In genomic region chr6:127853241-127853640, GRCm38 (mm10) we compare ENCODE assay signal across 16 mouse cellular contexts. TPM values are rescaled to one million over a fixed set of nuclear protein-coding genes. Genes with fewer than 3 reads are reported as not detected.
A peak's percentile ranks its signal among the peaks of the same experiment; 100 is the strongest.
DNase-seq lines count a peak whose midpoint lies in the region; ATAC-seq and TF ChIP-seq lines count a peak whose summit lies in the region.
"Had no signal": no experiment of that assay in that cellular context is flagged by ENCODE, and none has a peak within 500 bp of the region (broad histone marks: within the 10 kb centered on the region; RNA-seq: fewer than 3 reads in every experiment).

No protein-coding gene starts in this region.

- no peaks in the 10 kb centered on the region for H3K9me3 ChIP-seq in forebrain, embryonic 10.5 days
- no peaks in the 10 kb centered on the region for H3K9me3 ChIP-seq in forebrain, embryonic 14.5 days (replicated peaks; ENCODE audit: control insufficient read depth, low read length)
- H3K9me3 ChIP-seq in kidney, postnatal 0 days (replicated peaks; ENCODE audit: low read length): no peaks in the 10 kb centered on the region
- no peaks in the 10 kb centered on the region for H3K9me3 ChIP-seq in kidney, embryonic 16.5 days (ENCODE audit: low read length)
- no peaks in the 10 kb centered on the region for H3K9me3 ChIP-seq in limb, embryonic 14.5 days (ENCODE audit: control insufficient read depth, low read length)
- H3K9me3 ChIP-seq: hindbrain, embryonic 10.5 days; stomach, embryonic 15.5 days had no signal

- H3K27me3 ChIP-seq in forebrain, embryonic 10.5 days (ENCODE audit: poor library complexity, severe bottlenecking): no peaks in the 10 kb centered on the region
- no peaks in the 10 kb centered on the region for H3K27me3 ChIP-seq in forebrain, embryonic 14.5 days (replicated peaks; ENCODE audit: control insufficient read depth, insufficient read depth, low read length)
- H3K27me3 ChIP-seq in kidney, postnatal 0 days (ENCODE audit: insufficient read depth, low read length): no peaks in the 10 kb centered on the region
- no peaks in the 10 kb centered on the region for H3K27me3 ChIP-seq in kidney, embryonic 16.5 days (ENCODE audit: insufficient read depth, low read length)
- no peaks in the 10 kb centered on the region for H3K27me3 ChIP-seq in limb, embryonic 14.5 days (ENCODE audit: control insufficient read depth, insufficient read depth, low read length)
- H3K27me3 ChIP-seq: stomach, embryonic 15.5 days had no signal

- no peak for TF ChIP-seq CTCF in kidney, postnatal 0 days (IDR thresholded peaks at IDR 0.05; ENCODE audit: low read depth)

- no peak for TF ChIP-seq POLR2A in limb, embryonic 14.5 days (IDR thresholded peaks at IDR 0.05; ENCODE audit: borderline replicate concordance, extremely low read depth, insufficient read depth, insufficient read length)

- no peak for ATAC-seq in forebrain, embryonic 14.5 days
- no peak for ATAC-seq in kidney, postnatal 0 days (replicated peaks; ENCODE audit: low FRiP score, low read depth)
- ATAC-seq in kidney, embryonic 16.5 days (ENCODE audit: low FRiP score, low TSS enrichment): no peak
- ATAC-seq in limb, embryonic 14.5 days (ENCODE audit: low FRiP score, low read depth): no peak
- ATAC-seq: Patski had no signal

- no peak overlapping the region for H3K4me2 ChIP-seq in forebrain, embryonic 14.5 days (ENCODE audit: low read length)
- peak overlapping the region; percentile 27; the same call in 1 of the 2 replicates for H3K4me2 ChIP-seq in kidney, postnatal 0 days (ENCODE audit: low read length)
- no peak overlapping the region for H3K4me2 ChIP-seq in kidney, embryonic 16.5 days (replicated peaks; ENCODE audit: low read depth, low read length)
- peak overlapping the region; percentile 11; the same call in 1 of the 2 replicates for H3K4me2 ChIP-seq in limb, embryonic 14.5 days (replicated peaks; ENCODE audit: low read depth, low read length, severe bottlenecking)
- H3K4me2 ChIP-seq: midbrain, embryonic 11.5 days had no signal

- H3K9ac ChIP-seq in forebrain, embryonic 14.5 days (ENCODE audit: low read length): no peak overlapping the region
- no peak overlapping the region for H3K9ac ChIP-seq in kidney, postnatal 0 days (ENCODE audit: low read depth, low read length)
- H3K9ac ChIP-seq in kidney, embryonic 16.5 days (replicated peaks; ENCODE audit: low read length): no peak overlapping the region
- no peak overlapping the region for H3K9ac ChIP-seq in limb, embryonic 14.5 days (ENCODE audit: low read depth, low read length, severe bottlenecking)
- H3K9ac ChIP-seq: liver, embryonic 14.5 days; stomach, embryonic 15.5 days had no signal

- peaks cover 46% of the 10 kb centered on the region for H3K4me1 ChIP-seq in forebrain, embryonic 10.5 days
- peaks cover 17% of the 10 kb centered on the region for H3K4me1 ChIP-seq in forebrain, embryonic 14.5 days (ENCODE audit: control insufficient read depth, insufficient read depth, low read length)
- H3K4me1 ChIP-seq in kidney, postnatal 0 days (replicated peaks; ENCODE audit: insufficient read depth, low read length): no peaks in the 10 kb centered on the region
- H3K4me1 ChIP-seq in kidney, embryonic 16.5 days (ENCODE audit: insufficient read depth, low read length): peaks cover 5% of the 10 kb centered on the region; the same call in 1 of the 2 replicates
- H3K4me1 ChIP-seq in limb, embryonic 14.5 days (ENCODE audit: control insufficient read depth, insufficient read depth, low read length): peaks cover 35% of the 10 kb centered on the region

- H3K4me3 ChIP-seq in forebrain, embryonic 10.5 days: no peak overlapping the region
- H3K4me3 ChIP-seq in forebrain, embryonic 14.5 days (ENCODE audit: low read depth, low read length): no peak overlapping the region
- no peak overlapping the region for H3K4me3 ChIP-seq in kidney, postnatal 0 days (replicated peaks; ENCODE audit: low read depth, low read length)
- H3K4me3 ChIP-seq in kidney, embryonic 16.5 days (ENCODE audit: low read length): no peak overlapping the region
- no peak overlapping the region for H3K4me3 ChIP-seq in limb, embryonic 14.5 days (replicated peaks; ENCODE audit: low read length)
- H3K4me3 ChIP-seq: hindbrain, embryonic 10.5 days; stomach, embryonic 15.5 days had no signal

- H3K36me3 ChIP-seq in forebrain, embryonic 10.5 days (replicated peaks): no peaks in the 10 kb centered on the region
- no peaks in the 10 kb centered on the region for H3K36me3 ChIP-seq in forebrain, embryonic 14.5 days (ENCODE audit: control insufficient read depth, insufficient read depth, low read length)
- H3K36me3 ChIP-seq in kidney, postnatal 0 days (ENCODE audit: insufficient read depth, low read length): no peaks in the 10 kb centered on the region
- H3K36me3 ChIP-seq in kidney, embryonic 16.5 days (ENCODE audit: insufficient read depth, low read length): no peaks in the 10 kb centered on the region
- H3K36me3 ChIP-seq in limb, embryonic 14.5 days (ENCODE audit: control insufficient read depth, insufficient read depth, low read length): no peaks in the 10 kb centered on the region
- H3K36me3 ChIP-seq: hindbrain, embryonic 10.5 days; stomach, embryonic 15.5 days had no signal

- no peak for DNase-seq in forebrain, embryonic 10.5 days (ENCODE audit: extremely low spot score, low spot score)
- DNase-seq in forebrain, embryonic 14.5 days (ENCODE audit: low spot score): no peak
- no peak for DNase-seq in kidney, postnatal 0 days (ENCODE audit: low spot score)
- DNase-seq in limb, embryonic 14.5 days (ENCODE audit: low spot score): no peak
- peak; percentile 79 for DNase-seq in lung, postnatal 25 days (ENCODE audit: low spot score)
- no peak for DNase-seq in MN1 (ENCODE audit: low spot score)
- DNase-seq in kidney, adult 11 months: no peak
- DNase-seq: kidney, adult 2 months; thymus, postnatal 4 days had no signal

- 92% methylated on average over 7 of the region's 7 CpGs for WGBS in forebrain, embryonic 10.5 days
- 90% methylated on average over 7 of the region's 7 CpGs for WGBS in forebrain, embryonic 14.5 days
- WGBS in kidney, postnatal 0 days: 96% methylated on average over 7 of the region's 7 CpGs
- WGBS in kidney, embryonic 16.5 days: 95% methylated on average over 7 of the region's 7 CpGs
- 83% methylated on average over 7 of the region's 7 CpGs for WGBS in limb, embryonic 14.5 days

- H3K27ac ChIP-seq in forebrain, embryonic 10.5 days: 0 out of 2 replicates have a peak overlapping the region, but pooled peaks have one; percentile 51
- H3K27ac ChIP-seq in forebrain, embryonic 14.5 days (ENCODE audit: low read depth, low read length): no peak overlapping the region
- H3K27ac ChIP-seq in kidney, postnatal 0 days: no peak overlapping the region
- H3K27ac ChIP-seq in kidney, embryonic 16.5 days (ENCODE audit: low read length): no peak overlapping the region
- H3K27ac ChIP-seq in limb, embryonic 14.5 days (replicated peaks; ENCODE audit: low read depth, low read length): 0 out of 2 replicates have a peak overlapping the region, but pooled peaks have one; percentile 33
- H3K27ac ChIP-seq: layer of hippocampus, adult 2 months; liver, embryonic 14.5 days had no signal

RNA-seq across cellular contexts. Expression of gene Tspan11, which starts 34.1 kb away (rescaled TPM):
- 3.6 and 3.9 TPM in 2 replicates for polyA plus RNA-seq in forebrain, embryonic 10.5 days (2016; fragmentation: Nextera tagmentation; extraction: Ambion mirVana)
- polyA plus RNA-seq in forebrain, embryonic 14.5 days (2014; fragmentation: Nextera tagmentation; extraction: Ambion mirVana): 9.8 and 10.5 TPM in 2 replicates
- polyA plus RNA-seq in kidney, postnatal 0 days (2015; fragmentation: Nextera tagmentation; extraction: Ambion mirVana): 5.6 and 6.7 TPM in 2 replicates
- 7.8 and 7.9 TPM in 2 replicates for polyA plus RNA-seq in kidney, embryonic 16.5 days (2015; fragmentation: Nextera tagmentation; extraction: Ambion mirVana)
- 18.5 and 20.1 TPM in 2 replicates for polyA plus RNA-seq in limb, embryonic 14.5 days (2012; rRNA removed)
- 19.8 and 25.2 TPM in 2 replicates for polyA plus RNA-seq in limb, embryonic 14.5 days (2014; fragmentation: Nextera tagmentation; extraction: Ambion mirVana)
- polyA plus RNA-seq: Patski had no signal

Comparison
In these comparisons a context has a peak if more than half of its experiments do, and no peak if none do; other contexts are left out.
1. H3K27ac ChIP-seq: peak in forebrain, embryonic 10.5 days (single experiment) and limb, embryonic 14.5 days (single experiment); none in forebrain, embryonic 14.5 days (single experiment), kidney, postnatal 0 days (single experiment) and kidney, embryonic 16.5 days (single experiment).
2. H3K4me2 ChIP-seq: peak in kidney, postnatal 0 days (single experiment) and limb, embryonic 14.5 days (single experiment); none in forebrain, embryonic 14.5 days (single experiment) and kidney, embryonic 16.5 days (single experiment).